Mouse (Mus musculus): ENCODE data around the gene Arsb.
"Not testable (repeated sequence)": the region's sequence is repeated elsewhere in the genome, so short reads cannot be mapped to it uniquely, and the experiment has no call there.

Arsb gene

DNA sequence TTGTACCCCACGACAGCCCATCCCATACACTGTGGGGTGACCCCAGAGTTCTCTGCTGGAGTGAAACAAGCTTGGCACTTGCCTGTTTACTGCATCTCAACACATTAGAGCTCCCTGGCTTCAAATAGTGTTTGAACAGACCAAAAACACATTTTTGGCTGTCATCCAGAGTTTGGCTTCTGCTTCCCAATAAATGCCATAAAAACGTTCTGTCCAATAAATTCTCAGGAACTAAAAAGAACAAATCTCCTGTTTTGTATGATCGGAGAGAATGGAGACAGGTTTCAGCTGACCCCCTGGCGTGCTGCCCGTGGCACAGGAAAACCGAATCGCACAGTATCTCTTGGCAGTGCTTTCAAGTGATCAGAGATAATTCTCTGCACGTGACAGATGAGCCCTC is 16.2 kb downstream of the Arsb start:
- DNase-seq (ENCODE audit: low spot score in 2 of 2): no peak

DNA sequence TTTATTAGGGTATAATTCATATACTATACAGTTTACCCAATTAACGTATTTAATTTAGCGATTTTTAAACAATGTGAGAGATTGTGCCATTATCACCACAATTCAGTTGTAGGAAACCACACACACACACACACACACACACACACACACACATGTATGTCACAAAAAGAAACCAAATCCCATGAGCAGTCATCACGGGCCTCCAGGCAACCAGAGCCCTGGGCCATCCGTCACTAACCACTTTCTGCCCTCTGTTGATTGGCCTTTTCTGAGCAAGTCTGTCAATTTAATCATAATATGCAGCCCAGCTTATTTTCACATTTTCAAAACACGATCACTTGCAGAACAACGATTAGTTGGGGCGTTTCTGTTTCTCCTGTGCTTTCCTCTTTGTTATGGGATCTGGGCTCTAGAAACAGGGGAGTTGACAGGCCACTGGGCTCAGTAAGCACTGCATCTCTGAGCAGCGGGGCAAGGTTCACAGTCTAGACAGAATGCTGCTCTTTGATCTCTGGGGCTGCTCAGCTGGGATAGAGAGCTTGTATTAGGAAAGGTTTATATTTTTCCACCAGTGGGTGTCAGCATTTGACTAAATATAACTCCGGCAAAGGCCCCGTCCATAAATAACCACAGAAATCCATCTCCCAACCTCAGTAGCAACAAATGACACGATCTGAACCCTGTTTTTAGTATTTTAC is 21.7 kb downstream of the Arsb start:
- DNase-seq (ENCODE audit: low spot score in 2 of 2): no peak

DNA sequence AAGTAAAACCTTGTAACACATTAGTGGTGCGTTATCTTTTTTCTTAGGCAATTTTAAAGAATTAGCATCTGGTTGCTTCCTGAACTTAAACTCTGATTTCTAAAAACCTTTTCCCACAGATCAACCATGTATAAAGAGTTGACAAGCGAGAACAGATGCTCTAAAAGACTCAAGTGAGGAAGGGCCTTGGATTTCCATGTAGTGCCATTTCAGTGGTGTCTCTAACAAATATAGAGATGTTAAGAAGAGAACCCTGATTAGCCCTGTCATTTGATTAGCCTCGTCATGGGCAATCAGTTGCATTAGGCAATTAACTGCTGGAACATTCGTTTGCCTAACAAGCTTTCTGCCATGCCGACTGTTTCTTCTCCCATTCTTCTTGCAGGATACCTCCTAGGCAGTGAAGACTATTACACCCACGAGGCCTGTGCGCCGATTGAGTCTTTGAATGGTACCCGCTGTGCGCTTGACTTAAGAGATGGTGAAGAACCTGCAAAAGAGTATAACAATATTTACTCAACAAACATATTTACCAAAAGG is 22.3 kb downstream of the Arsb start:
- no peak for DNase-seq (ENCODE audit: low spot score in 2 of 2)

DNA sequence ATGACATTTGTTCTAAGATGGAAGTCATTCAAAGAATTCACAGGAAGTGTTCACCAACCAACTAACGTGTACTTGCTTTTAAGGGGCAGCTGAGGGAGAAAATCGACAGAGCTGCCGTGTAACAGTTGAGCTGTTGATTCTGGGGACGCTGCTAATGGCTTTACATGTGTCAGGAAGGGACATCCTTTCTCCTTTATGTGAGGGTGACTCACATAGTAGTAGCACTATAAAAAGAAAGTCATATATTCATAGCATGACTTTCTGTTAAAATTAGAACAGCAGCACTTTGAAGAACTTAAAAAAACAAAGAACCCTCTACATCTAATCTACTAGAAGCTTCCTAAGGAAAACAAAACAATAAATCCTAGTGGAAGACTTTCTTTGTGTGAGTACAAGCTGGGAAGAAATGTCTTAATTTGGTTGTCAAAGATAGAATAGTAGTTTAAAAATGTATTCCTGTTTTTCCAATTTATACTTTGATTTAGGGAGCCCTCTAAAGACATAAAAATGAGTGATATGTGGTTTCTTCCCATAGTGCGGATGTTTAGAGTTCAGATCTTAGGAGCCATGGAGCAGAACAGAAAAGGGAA is 25.7 kb downstream of the Arsb start:
- no peak for DNase-seq (ENCODE audit: low spot score in 2 of 2)

DNA sequence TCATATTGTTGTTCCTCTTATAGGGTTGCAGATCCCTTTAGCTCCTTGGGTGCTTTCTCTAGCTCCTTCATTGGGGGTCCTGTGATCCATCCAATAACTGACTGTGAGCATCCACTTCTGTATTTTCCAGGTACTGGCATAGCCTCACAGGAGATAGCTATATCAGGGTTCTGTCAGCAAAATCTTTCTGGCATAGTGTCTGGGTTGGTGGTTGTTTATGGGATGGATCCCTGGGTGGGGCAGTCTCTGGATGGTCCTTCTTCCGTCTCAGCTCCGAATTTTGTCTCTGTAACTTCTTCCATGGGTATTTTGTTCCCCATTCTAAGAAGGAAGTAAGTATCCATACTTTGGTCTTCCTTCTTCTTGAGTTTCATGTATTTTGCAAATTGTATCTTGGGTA is 38.9 kb downstream of the Arsb start:
- DNase-seq (ENCODE audit: low spot score in 2 of 2): not testable (repeated sequence)

DNA sequence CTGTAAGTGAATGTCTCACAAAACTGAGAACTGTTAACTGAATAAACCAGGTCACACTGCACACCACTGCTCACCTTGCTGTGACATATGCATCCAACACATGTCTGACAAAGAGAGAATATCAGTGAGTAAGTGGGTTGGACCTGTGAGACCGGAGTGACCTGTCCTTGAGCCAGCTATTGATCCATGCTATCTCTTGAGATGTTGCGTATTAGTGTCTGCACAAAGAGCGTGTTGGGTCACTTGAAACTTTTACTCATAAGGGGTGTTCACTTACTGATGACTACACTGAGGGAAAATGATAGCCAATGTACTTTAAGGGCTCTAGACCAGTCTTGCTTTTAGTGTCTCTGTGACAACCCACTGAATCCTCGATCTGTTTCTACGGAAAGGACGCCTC is 42.7 kb downstream of the Arsb start:
- DNase-seq (ENCODE audit: low spot score in 2 of 2): no peak

DNA sequence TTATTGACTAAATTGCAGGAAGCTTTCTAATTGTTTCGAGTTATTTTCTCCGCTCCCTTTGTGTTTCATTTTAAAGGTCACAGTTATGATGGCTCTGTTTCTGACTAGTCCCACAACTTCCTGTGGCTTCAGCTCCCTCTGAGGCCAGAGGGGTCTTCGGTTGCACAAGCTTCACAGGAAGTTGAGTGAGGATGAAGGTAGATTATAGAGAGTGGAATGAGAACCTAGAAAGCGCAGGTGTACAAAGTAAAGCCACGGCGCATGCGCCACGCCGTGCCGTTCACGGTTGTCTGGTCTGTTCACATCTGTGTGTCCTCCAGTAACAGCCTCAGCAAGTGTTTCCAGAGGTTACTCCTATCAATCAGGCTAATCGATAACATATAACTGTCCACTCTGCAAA is 43.2 kb downstream of the Arsb start:
- no peak for DNase-seq (ENCODE audit: low spot score in 2 of 2)

DNA sequence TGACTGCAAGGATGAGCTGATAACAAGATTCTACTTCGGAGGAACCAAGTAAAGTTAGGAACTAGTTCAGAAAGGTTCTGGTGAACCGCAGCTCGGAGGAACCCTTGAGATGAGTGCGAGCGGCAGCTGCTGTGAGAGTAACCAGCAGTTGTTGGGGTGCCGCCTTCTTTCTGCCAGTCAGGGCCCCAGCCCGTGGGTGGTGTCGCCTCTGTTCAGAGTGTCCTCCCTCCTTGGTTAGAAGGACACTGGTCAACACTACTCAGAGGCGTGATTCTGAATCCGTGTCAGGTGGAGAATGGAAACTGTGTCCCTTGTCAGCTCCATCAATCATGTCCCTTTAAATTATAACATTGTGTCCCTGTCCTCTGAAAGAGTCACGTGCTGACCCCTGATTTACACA is 43.7 kb downstream of the Arsb start:
- DNase-seq (ENCODE audit: low spot score in 2 of 2): no peak

DNA sequence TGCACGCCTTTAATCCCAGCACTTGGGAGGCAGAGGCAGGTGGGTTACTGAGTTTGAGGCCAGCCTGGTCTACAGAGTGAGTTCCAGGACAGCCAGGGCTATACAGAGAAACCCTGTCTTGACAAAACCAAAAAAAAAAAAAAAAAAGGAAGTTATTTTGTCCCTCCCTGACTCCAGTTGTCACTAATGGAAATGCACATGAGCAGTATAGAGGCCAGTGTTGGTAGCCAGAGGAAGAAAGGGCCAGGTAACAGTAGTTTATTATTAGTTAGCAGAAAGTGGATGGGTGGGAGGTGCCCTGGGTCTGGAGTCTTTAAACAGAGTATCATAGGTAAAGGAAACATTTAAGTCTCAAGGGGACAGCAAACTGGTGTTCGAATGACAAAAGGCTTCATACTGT is 44.7 kb downstream of the Arsb start:
- DNase-seq (ENCODE audit: low spot score in 2 of 2): no peak

DNA sequence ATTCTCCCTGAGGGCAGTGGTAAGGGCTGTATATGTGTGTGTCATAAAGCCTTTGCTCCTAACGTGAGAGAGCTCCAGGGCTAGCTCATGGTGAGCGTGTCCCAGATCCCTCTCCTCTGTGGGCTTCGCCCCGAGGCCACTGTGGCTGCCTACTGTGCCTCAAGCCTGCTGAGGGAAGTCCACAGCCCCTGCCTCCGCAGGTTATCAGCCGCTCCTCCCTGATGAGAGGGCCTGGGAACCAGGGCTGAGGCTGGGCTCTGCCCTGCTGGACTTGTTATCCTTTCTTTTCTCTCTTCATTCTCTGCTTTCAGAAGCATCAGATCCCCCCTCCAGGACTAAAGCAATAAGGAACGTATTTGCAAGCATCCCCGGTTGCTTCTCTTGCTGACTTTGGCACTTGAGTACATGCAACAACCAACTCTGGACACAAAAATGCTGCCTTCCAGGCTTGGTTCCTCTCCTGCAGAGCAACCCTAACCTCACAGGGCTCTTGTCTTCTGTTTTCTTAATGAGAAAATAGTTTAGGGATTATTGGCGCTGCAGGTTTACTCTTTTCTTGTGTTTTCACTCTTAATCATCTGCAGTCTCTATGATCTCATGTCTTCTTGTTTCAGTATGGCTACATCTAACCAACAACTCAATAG is 45.4 kb downstream of the Arsb start:
- no peak for DNase-seq (ENCODE audit: low spot score in 2 of 2)

DNA sequence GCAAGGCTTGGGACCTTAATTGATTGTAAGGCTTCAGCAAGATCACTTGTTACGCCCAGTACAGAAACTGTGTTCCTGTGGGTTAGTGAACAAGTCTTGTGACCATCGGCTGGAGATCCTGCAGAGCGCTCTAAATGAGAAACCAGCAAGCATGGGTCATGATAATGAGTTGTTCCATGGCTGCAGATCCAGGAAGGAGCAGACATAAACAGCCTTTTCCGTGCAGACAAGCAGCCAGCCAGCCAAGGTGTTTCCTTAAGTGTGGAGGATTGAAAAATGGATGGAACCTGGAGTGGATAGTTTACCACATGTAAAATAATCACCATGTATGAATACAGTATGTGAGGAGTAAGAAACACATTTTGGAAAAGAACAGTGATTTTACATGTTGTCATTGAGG is 48.7 kb downstream of the Arsb start:
- no peak for DNase-seq (ENCODE audit: low spot score in 2 of 2)

DNA sequence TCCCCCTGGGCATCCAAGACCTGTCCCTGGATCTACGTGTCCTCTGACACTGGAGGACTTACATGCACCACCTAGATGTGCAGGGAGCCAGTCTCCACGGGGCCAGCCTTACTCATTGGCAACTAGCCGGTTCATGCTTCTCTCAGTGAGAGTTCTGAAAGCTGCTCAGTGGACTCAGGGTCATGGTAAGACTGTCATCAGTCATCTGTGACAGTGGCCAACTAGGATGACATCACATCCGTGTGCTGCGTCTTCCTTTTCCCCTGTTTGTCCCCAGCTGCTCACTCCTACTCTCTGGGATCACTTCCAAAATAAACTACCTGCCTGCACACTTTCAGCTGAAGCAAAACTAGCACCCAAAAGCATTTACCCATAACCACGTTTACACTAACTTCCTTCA is 50.6 kb downstream of the Arsb start:
- no peak for DNase-seq (ENCODE audit: low spot score in 2 of 2)

DNA sequence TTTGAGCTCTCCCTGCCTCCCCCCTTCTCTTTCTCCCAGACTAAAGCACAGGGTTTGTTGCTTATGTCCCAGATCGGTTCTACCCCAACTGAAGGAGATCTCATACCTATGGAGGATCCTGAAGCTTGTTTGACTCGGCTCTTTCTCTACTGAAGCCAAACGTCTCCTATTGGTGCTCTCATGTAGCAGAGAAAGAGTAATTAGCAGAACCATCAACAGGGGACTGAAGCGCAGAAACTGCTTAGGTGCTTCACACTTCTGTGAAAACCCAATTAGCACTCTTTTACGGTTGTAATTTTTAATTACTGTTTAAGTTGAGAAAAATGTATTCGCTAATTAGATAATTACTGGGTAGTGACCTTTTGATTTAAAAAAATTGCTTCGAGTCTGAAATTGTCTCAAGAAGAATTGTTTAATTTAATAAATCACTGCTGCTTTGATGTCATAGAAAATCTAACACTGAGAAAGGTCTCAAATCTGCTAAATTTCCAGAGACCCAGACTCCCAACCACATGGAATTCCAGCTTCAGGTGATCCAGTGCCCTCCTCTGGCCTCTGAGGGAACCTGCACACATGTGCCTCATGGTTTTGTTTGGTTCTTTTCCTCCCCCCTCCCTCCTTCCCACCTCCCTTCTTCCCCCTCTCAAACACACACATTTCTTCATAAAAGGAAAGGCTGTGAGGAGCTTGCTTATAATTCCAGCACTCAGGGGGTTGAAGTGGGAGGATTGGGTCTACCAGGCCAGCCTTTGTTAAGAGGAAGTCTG is 54.5 kb downstream of the Arsb start:
- DNase-seq (ENCODE audit: low spot score in 2 of 2): no peak

DNA sequence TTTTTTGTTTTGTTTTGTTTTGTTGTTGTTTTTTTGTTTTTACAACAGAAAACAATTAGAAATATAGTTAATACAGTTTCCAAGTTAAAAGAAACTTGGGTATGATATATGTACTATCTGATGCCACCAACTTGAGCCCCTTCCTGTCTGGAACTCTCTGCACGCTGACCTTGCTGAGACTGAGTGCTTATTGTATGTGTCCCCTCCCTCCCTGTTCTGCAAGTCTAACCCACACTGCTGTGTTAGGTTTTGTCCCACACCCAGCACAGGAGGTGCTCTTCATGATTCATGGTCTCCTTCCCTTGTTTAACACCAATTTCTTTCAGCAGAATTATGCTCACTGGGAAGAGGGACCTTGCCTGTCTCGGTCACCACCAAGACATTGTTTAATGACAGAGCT is 56.3 kb downstream of the Arsb start:
- no peak for DNase-seq (ENCODE audit: low spot score in 2 of 2)

DNA sequence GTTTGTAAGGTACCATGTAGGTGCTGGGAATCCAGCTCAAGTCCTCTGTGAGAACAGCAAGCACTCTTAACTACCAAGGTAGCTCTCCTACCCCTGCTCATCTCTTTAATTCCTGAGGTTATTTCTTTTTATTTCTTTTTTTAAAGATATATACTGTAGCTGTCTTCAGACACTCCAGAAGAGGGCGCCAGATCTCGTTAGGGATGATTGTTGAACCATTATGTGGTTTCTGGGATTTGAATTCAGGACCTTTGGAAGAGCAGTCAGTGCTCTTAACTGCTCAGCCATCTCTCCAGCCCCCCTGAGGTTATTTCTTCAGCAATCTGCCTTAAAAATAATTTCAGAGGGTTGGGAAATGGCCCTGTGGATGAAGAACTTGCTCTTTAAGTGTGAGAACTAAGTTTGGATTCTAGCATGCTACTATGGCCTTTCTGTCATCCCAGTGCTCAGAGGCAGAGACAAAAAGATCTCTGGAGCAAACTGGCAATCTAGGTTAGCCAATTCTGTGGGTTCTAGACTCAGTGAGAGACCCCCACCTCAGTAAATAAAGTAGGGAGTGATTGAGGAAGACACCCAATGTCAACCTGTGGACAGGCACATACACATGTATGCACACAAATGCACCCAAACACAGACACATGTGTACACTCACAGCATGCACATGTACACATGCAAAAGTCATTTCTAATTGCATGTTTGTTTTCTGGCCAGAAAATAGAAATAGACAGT is 58.3 kb downstream of the Arsb start:
- DNase-seq (ENCODE audit: low spot score in 2 of 2): no peak

DNA sequence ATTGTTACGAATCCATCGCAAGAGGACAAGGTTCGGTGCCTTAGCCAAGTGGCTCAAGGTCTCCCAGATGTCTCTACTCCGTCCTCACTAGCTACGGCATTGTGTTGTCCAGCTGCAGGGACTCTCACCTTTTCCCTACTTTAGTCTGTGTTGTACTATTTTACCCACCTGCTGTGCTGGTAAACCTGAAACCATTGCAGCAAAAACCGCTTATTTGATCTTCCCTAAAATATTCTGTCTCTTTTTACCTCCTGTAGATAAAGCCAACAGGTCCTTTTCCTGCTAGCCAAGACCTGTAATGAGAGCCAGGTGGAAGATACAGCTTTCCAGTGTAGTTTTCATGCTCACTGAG is 58.8 kb downstream of the Arsb start:
- DNase-seq (ENCODE audit: low spot score in 2 of 2): no peak

DNA sequence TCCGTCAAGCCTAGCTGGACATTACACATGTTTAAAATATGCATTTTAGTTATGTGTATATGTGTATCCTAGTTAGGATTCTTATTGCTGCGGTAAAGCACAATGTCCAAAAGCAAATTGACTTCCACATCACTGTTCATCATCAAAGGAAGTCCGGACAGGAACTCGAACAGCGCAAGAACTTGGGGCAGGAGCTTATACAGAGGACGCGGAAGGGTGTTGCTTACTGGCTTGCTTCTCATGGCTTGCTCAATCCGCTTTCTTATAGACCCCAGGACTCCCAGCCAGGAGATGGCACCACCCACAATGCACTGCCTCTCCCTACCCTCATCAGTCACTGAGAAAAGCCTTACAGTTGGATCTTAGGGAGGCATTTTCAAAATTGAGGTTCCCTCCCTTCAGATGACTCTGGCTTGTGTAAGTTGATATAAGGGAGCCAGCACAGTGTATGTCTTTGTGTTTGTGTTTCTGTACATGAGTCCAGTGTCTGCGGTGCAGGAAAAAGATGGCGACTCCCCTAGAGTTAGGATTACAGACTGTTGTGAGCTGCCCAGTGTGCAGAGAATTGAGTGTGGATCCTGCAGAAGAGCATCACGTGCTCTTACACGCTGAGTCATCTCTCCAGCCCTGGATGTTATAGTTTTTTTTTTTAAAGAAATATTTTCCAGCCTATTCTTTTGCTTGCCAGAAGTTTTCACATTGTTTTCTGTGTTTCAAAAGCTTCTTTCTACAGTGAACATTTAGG is 66.2 kb downstream of the Arsb start:
- no peak for DNase-seq (ENCODE audit: low spot score in 2 of 2)

DNA sequence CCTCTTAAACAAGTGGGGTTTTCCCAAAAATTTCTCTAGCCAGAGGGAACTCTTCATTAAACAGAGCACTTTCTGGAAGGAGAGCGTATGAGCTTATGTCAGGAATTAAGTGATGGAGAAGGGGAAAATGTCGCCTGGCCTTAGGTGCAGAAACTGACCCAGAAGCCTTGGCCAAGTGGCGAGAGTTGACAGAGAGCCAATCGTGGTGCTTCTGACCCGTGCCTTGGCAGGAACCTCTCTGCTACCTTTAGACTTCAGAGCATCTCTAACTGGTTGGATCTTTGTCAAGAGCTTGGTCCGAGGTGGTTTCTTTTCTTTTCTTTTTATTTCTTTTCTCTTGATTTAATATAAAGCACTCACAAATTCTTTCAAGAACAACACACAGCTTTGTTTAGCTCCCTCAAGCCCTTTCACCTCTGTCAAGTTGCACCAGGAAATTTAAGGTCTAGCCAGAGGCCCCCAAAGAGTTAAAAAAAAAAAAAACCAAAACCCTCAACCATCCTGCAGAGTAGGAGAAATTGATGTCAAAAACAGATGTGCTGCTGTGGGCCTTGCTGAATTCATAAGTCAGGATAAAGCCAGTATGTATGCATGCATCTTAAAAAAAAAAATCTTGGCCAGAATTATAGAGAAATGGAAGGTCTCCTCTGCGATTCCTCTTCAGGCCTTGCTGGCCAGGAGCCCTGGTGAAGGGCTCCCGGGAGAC is 67.2 kb downstream of the Arsb start:
- no peak for DNase-seq (ENCODE audit: low spot score in 2 of 2)

DNA sequence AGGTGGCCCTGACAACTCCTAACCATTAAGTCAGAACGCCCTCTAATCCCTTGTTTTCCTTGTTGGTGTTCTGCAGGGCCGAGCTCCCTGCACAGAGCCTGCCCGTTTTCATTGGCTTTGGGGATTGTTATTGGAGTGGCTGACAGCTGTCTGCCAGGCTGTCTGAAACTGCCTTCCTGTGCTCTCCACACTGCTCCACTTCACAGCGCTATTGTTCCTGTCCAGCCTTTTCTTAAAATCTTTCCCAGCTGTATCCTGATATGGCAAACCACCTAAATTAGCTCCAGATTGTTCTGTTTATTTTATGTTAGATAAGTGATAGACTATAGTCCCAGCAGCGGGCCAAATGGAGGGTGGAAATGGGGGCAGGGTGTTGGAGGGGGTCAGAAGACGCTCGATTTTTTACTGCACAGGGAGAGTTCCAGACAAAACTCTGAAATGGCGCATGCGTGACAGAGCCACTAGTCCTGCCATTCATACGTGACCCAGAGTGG is 67.8 kb downstream of the Arsb start:
- no peak for DNase-seq (ENCODE audit: low spot score in 2 of 2)

DNA sequence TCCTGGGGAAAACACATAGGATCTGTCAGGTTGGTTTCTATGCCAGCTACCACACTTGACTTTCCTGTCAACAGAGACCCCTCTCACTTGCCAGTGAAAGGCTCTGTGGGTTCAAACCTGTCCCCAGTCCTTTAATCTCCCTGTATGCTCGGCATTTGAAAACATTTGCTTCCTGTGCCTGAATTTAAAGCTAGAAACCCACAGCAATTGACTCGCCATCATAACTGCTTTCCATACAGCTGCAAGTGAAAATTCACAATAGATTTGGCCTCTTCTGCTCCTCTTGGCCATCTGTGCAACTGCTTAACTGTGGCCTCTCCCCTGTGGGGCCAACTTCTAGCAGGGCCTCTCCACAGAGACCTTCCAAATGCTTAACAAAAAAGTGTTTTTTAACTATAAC is 68.3 kb downstream of the Arsb start:
- DNase-seq (ENCODE audit: low spot score in 2 of 2): no peak
